Mouse (Mus musculus) urinary bladder, postnatal 10 days (tissue): Measurements from ENCODE around the gene Drg1.

Source experiments
- DNase-seq: peaks from one replicate; pipeline ENCODE4 v3.0.0; 2022; ENCODE audit warnings: low spot score

The Drg1 gene

DNA sequence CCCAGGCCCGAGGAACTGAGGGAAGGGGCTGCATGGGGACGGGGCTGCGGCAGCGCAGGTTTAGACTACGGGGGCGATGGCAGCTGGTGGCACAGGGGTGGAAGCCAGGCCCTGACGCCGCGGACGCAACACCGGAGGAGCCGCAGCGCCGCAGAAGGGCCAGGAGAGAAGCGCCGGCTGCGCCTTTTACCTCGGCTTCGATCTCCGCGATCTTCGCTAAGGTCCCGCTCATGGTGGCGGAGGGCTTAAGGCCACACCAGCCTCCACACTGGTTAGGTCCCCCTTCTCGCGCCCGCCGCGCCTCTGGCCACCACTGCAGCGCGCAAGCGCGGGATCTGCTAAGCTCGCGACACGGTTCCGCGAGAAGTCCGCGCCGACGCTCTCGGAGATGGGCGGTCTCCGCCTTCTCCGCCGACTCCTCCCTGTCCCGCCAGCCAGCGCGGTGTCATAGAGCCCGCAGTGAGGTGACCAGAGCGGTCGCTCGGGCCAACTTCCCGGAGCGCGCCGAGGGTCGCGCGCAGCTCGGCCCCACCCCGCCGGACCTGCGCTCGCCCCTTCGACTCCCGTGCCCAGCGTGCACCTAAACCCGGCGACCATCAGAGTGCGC is at the start of gene Drg1:
Gene Drg1, minus strand, starts transcription at position 337 of the 607 bp plus-strand sequence.
- DNase-seq, result peak; percentile 77

DNA sequence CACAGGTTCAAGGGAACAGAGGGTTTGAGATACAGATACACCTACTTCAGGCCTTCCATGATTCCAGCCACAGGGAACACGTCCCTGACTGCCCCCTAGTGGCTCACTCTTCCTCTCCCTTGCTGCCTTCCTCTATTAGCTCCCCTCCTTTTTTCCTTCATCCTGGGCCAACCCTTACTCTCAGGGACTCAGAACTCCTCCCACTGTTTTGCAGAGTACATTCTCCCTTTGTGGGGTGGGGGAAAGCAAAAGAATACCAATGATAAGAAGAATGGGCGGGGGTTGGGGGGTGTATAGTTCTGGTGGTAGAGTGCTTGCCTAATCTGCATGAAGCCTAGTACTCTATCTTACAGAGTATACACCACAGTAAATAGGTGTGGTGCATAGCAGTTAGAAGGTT is 47.9 kb upstream of the Drg1 start:
- DNase-seq, result no peak

DNA sequence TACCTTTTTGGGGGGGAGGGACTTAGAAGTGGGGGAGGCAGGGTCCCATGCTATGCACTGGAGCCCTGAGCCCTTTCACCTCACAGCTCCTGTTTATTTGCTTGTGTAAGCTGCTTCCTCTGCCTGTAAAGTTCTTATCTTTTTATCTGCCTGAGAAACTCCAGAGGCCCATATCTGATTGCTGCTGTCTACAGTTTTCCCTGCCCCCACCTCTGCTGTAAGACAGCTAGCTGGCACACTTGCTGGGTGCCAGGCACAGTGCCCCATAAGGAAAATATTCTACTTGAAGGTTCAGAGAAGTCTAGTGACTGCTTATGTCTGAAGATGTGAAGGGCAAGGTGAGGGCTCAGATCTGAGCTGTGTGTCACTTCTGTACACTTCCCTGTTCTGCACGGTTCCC is 47.1 kb upstream of the Drg1 start:
- DNase-seq, result no peak

DNA sequence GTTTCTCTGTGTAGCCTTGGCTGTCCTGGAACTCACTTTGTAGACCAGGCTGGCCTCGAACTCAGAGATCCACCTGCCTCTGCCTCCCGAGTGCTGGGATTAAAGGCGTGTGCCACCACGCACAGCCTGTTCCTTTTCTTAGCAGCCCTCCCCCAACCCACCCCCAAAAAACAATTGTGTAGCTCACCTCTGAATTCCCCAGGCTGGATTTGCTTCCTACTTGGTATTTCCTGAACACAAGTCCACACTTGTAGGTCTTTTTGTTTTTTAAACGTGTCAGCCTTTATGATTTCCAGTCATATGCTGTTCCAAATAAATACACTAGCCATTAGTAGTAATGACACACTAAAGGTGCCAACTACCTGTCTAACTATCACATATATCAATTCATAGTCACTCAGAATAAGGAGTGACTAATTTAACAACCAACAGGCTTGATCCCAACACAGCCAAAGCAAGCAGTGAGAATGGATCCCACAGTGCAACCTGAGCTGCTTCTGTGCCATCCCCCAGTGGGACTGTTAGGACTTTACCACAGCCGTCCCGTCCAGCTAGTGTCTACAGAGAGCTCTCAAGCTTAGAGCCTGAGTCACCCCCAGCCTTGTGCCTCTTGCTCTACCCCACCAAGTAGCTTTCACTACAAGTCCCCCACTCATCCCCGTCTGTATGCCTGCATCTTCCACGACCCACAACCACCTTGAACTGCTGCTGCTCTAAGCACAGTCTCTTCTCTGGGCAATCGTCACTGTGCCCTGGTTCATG is 45.6 kb upstream of the Drg1 start:
- DNase-seq, result no peak

DNA sequence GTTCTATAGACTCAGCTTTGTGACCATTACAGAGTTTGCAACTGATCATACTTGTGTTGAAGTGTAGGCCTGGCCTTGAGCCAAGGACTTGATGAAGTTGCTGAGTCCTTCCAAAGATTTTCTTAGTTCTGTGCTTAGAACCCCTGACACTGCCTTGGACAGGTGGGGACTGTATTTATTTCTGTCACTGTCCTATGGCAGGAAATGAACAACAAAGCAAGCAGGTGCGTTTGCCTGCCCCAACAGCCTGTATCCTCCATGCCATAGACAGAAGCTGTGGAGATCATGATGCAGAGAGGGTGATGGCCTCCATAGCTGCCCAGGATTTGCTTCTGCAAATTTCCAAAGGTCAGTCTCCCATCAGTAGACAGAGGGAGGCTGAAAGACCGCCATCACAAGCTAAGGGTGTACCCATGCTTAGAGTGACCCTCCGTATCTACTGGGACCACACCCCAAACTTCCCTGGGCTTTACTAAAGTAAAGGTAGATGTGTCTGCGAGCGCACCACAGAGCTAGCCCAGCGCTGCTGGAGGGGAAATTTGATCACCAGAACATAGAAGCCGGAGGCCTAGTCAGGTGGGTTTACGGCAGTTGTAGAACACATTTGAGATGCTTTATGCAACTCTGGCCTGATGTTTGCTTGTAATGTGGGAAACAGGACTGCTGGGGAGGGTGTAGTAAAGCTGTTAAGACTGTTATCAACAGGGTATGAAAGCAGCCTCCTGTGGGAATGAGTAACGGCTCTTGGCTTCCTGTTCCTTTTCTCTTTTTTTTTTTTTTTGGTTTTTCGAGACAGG is 44.8 kb upstream of the Drg1 start:
- no peak for DNase-seq

DNA sequence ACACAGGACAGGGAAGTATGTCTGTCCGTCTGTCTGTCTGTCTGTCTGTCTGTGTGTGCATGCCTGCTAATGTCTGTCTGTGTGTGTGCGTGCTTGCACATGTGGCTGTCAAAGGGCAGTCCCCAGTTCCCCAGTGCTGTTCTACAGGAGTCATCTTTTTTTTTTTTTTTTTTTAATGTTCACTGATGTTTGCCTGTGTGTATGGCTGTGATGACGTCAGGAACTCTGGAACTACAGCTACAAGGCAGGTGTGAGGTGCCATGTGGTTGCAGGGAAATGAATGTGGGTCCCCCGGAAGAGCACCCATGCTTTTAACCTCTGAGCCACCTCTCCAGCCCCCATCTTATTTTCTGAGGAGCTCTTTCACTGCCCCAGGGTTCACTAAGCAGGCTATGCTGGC is 43.7 kb upstream of the Drg1 start:
- no peak for DNase-seq

DNA sequence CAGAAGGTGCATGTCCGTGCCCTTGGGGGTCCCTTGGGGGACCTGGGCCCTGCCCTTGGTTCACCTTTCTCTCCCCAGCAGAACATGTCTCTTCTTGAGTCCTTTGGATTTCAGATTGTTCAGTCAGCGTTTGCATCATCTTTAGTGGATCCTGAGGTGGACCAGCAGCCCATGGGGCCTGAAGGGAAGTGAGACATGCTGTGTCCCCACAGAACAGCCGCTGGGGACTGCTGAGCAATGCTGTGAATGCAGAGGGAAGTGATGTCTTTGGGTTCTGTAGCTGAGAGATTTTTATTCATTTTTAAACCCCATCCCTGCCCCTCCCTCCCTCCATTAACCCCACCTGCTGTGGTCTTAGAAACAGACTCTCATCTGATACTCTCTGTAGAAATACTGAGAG is 41.7 kb upstream of the Drg1 start:
- DNase-seq, result no peak

DNA sequence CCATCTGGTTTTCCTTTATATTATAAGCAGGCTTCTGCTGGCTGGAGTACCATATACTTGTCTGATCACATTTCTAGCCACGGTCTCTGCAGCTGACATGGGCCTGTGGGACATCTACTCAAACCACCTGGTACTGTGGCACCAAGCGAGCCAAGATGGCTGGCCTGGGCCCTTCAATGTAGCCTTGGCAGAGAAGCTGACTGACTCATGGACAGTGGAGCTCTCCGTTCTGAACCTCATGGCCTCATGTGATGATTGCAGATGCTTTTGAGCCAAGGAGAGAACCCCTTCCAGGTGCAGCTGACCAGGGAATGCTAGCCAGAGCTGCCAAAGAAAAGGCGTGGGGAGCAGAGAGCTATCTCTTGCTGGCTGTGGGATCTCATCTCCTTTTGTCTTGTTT is 39.6 kb upstream of the Drg1 start:
- no peak for DNase-seq

DNA sequence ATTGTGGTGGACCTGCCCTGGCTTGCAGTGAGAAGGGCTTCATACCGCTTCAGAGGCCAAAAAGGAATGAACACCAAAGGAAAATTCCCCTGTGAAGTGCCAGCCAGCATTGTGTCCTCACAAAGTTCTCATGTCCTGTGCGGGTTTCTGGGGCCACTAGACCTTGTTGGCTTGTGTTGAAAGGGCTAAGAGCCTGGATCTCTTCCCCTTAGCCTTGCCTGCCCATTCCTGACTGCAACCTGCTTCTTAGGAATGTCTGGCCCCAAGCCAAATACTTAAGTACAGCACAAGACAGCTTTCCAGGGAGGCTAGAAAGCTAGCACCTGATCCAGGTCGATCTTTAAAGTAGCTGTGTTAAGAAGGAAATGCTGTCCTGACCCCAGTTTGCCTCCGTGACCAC is 36.6 kb upstream of the Drg1 start:
- DNase-seq, result no peak

DNA sequence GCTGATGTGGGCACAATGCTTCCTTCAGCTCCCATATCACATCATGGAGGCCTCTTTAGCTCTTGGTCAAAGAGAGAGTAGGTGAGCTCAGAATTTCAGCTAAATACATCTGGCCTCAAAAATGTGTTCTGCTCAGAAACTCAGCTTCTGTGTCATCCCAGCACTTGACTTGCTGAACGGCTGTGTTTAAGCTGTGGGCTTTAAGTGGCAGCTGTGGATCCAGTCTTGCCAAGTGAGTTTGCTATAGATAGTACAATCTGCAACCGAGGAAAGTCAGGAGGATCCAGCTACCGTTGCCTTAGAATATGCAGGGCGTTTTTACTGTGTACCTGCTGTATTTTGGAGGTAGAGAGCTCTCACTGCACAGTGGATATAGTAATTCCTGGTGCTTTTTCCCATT is 36.2 kb upstream of the Drg1 start:
- no peak for DNase-seq

DNA sequence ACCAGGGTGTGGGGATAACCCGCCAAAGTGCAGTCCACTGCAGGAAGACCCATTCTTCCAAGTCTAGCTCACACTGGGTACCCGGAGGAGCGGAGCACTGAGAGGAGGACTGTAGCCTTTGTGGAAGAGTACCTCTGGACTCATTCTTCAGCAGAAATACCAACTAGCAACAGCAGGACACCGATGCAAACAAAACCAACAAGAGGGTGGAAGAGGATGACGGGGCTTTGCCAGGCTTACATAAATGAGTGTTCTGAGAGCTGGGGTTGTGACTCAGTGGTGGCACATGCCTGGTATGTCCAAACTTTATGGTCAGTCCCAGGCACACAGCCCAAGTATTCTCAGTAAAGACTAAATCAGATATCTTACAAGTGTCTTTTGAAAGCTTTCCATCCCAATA is 34.9 kb upstream of the Drg1 start:
- DNase-seq, result no peak

DNA sequence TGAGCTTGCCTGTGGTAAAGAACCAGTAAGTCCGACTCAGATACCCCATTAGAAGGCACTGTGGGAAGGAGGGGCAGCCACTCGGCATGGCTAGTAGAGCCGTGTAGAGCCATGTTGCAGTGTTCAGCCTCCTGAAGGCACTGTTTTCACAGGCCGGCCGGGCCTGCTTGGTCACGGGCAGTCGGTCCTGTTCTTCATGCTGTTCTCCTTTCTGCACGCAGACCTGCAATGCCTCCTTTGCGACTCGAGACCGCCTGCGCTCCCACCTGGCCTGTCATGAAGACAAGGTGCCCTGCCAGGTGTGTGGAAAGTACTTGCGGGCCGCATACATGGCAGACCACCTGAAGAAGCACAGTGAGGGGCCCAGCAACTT is 32.6 kb upstream of the Drg1 start:
- no peak for DNase-seq

DNA sequence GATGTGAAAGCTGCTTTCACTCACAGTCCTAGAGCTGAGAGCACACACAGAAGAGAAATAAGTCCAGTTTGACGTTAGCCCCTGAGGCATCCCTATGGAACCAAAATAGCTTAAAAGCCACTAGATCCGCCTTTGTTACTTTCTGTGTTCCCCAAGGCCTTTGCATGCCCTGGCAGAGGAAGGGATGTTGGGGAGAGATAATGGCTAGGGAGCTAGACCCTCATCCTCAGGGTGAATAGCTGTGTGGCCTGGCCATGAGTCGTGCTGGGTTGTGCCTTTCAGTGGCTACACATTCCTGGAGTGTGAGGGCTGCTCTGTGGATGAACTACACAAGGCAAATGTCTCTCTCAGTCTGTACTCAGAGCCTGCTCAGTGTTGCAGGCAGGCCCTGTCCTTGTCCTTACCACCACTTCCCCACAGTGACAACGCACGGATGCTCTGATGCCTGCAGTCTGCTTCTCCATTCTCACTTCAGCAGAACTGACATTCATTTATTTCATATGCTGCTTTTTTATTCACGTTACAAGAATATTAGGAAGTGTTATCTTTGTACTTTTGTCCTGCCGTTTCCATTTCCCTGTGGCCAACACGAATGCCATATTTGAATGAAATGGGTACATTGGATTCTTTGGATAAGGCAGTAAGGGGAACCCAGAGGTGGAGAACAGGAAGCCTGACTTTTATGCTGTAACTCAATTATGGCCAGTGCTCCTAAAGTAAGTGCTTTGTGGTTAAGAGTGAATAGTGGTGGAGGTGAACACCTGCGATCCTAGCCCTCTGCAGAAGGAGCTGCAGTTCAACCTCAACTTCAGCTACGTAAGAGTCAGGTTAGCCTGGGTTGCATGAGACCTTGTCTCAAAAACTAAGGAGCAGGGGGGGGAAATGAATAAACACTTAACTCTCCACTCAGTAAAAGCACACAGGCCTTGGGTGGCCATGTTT is 31.9 kb upstream of the Drg1 start:
- DNase-seq, result no peak

DNA sequence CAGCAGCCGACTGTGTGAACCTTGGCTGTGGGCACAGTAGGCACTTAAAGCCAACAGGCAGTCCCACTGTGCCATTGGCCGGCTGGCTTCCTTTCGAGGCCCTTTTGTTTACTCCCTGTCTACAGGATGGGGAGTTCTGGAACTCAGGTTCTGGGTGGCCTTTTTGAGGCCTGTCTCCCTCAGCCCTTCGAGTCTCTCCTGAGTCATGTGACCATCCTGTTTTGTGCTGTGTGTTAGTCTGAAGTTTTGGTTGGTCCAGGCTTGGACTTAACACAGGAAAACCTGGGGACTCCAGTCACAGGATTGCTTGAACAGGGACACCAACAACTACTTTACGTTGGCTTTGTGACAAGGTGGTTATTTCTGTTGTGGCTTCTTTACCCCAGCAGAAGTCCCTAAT is 29.8 kb upstream of the Drg1 start:
- DNase-seq, result no peak

DNA sequence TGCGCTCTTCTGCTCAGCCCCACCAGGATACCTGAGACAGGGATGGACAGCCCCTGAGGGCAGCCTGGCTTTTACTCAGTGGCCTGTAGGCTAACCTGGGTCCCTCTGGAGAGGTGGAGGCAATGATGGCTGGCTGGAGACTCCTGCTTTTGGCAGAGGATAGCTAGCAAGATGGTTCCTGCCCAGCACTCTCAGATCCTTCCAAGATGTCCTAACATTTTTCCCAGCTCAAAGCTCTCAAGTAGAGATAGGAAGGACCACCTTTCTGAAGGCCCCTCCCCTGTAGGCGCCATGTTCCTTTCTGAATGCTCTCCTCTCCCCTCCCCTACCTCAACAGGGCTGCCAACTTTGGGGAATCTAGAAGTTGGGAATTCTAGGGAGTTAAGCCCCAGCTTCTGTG is 28.4 kb upstream of the Drg1 start:
- DNase-seq, result no peak

DNA sequence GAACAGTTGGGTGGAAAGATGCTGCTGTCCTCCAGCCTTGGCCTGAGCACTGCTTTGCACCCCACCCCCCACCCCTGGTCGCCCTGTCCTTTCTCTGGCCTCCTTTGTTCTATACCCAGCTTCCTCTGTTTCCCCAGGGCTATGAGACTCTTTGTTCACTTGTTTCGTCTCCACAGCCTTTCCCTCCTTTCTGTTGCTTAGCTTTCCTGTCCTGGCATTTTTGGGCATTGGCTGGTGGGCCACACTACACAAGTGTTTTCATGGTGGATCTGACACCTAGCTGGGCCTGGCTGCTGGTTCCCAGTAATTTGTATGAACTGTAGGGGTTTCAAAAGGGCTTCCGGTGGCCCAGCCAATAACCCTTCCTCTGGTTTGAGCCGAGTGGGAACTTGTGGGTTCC is 27.1 kb upstream of the Drg1 start:
- no peak for DNase-seq

DNA sequence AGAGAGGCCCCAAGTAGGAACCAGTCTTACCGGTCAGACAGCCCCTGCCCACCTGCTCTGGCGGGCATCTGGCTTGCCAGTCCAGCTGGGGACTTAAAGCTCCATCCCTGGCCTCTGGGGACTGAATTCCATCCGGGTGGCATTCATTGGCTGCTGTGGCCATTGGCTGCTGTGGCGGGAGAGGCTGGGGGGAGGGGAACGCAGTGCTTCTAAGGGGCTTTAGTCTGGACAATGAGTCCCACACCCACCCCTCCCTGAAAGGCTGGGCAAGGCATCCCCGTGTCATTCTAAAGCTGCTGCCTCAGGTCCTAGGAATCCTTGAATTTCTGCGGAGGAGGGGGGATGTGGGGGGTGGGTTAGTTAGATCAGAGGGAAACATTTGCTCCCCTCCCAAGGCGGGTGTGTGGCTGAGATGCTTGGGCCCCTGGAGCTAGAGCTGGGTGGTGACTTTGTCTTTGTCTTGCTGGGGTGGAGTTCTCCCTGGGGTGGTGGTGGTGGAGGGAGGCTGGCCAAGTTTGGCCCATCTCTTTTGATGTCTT is 26.6 kb upstream of the Drg1 start:
- no peak for DNase-seq

DNA sequence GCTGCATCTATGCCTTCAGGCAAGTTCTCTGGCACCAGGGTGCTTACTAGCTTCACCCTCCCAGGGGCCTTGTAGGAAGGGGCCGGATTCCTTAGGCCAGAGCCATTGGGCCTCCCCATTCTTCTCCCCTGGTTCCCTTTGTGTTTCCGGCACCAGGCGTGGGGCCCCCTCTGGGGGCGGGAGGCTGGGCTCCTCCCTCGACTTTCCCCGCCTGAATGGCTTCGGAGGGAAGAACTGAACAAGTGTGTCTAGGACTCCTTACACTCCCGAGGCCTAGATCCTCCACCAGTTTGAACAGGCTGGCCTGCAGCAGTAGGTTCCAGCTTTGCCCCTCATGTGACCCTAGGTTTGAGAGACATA is 25.8 kb upstream of the Drg1 start:
- no peak for DNase-seq

DNA sequence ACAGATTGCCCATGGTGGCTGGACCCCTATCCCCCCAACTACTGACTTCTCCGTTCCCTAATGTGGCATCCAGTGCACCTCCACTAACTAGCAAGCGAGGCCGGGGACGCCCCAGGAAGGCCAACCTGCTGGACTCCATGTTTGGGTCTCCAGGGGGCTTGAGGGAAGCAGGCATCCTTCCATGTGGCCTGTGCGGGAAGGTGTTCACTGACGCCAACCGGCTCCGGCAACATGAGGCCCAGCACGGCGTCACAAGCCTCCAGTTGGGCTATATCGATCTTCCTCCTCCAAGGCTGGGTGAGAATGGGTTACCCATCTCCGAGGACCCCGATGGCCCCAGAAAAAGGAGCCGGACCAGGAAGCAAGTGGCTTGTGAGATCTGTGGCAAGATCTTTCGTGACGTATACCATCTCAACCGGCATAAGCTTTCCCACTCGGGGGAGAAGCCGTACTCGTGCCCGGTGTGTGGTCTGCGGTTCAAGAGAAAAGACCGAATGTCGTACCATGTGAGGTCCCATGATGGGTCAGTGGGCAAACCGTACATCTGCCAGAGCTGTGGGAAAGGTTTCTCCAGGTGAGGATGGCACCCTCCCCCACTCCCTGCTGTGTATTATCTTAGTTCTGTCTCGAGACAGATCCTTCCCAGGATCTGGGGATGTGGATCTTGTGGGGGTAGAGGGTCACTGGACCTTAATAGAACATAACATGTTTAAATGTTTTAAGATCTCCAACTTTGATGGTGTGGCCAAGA is 25.3 kb upstream of the Drg1 start:
- no peak for DNase-seq

DNA sequence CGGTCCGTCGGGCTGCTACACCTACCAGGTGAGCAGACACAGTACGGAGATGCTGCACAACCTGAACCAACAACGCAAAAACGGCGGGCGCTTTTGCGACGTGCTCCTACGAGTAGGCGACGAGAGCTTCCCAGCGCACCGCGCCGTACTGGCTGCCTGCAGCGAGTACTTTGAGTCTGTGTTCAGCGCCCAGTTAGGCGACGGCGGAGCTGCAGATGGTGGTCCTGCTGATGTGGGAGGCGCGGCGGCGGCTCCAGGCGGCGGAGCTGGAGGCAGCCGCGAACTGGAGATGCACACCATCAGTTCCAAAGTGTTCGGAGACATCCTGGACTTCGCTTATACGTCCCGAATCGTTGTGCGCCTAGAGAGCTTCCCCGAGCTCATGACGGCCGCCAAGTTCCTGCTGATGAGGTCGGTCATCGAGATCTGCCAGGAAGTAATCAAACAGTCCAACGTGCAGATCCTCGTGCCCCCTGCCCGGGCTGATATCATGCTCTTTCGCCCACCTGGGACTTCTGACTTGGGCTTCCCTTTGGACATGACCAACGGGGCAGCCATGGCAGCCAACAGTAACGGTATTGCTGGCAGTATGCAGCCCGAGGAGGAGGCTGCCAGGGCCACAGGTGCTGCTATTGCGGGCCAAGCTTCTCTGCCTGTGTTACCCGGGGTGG is 24.6 kb upstream of the Drg1 start:
- no peak for DNase-seq
